Mouse (Mus musculus): ENCODE results near the gene Pcsk4. TPM values are rescaled to one million over a fixed set of nuclear protein-coding genes. Genes with fewer than 3 reads are reported as not detected.

The Pcsk4 gene
- total RNA-seq, 2 experiments from 2014 or later: 0.83 TPM; not detected in 1

- no peak for ATAC-seq (ENCODE audit: poor library complexity, severe bottlenecking)
Measured at GRCm38 (mm10) chr10:80278390-80278789, 50.9 kb downstream of the Pcsk4 start.

GRCm38 (mm10) chr10:80276238-80276637, 53.1 kb downstream of the Pcsk4 start:
- ATAC-seq (ENCODE audit: poor library complexity, severe bottlenecking): no peak

GRCm38 (mm10) chr10:80273847-80274246, 55.5 kb downstream of the Pcsk4 start:
- no peak for ATAC-seq (ENCODE audit: poor library complexity, severe bottlenecking)

GRCm38 (mm10) chr10:80271870-80272585, 57.3 kb downstream of the Pcsk4 start:
- peak; percentile 24; the same call in 1 of the 2 replicates for ATAC-seq (ENCODE audit: poor library complexity, severe bottlenecking)

Other genes with a start within 250 kb of the Pcsk4 start
- 32.4 and 33.0 TPM in 2 replicates for gene Sbno2, start 223.9 kb downstream of the Pcsk4 start, total RNA-seq (2015)
- 41.9 and 46.7 TPM in 2 replicates for gene Sbno2, start 223.9 kb downstream of the Pcsk4 start, total RNA-seq (2017)
- gene Stk11, start 213.7 kb downstream of the Pcsk4 start, total RNA-seq (2015): 58.0 and 60.7 TPM in 2 replicates
- gene Stk11, start 213.7 kb downstream of the Pcsk4 start, total RNA-seq (2017): 142 and 146 TPM in 2 replicates
- 161 and 162 TPM in 2 replicates for gene Atp5d, start 190.9 kb downstream of the Pcsk4 start, total RNA-seq (2015)
- gene Atp5d, start 190.9 kb downstream of the Pcsk4 start, total RNA-seq (2017): 31.0 and 34.7 TPM in 2 replicates
- 1.6 and 2.2 TPM in 2 replicates for gene Cbarp, start 188.7 kb downstream of the Pcsk4 start, total RNA-seq (2015)
- gene Cbarp, start 188.7 kb downstream of the Pcsk4 start, total RNA-seq (2017): 1.4 TPM in 1 of 2 replicates, not detected in the other
- 29.5 and 29.6 TPM in 2 replicates for gene Midn, start 181.2 kb downstream of the Pcsk4 start, total RNA-seq (2015)
- 22.4 and 36.1 TPM in 2 replicates for gene Midn, start 181.2 kb downstream of the Pcsk4 start, total RNA-seq (2017)
- gene Cirbp, start 163.5 kb downstream of the Pcsk4 start, total RNA-seq (2015): 11.7 and 13.8 TPM in 2 replicates
- 29.3 and 32.1 TPM in 2 replicates for gene Cirbp, start 163.5 kb downstream of the Pcsk4 start, total RNA-seq (2017)
- 19.3 and 21.0 TPM in 2 replicates for gene 1600002K03Rik, start 156.6 kb downstream of the Pcsk4 start, total RNA-seq (2015)
- gene 1600002K03Rik, start 156.6 kb downstream of the Pcsk4 start, total RNA-seq (2017): 18.8 and 20.9 TPM in 2 replicates
- 0.49 TPM in 1 of 2 replicates, not detected in the other for gene Efna2, start 150.0 kb downstream of the Pcsk4 start, total RNA-seq (2015)
- gene Efna2, start 150.0 kb downstream of the Pcsk4 start, total RNA-seq (2017): 0.12 TPM in 1 of 2 replicates, not detected in the other
- 34.0 and 46.2 TPM in 2 replicates for gene Mum1, start 103.1 kb downstream of the Pcsk4 start, total RNA-seq (2015)
- 40.3 and 45.5 TPM in 2 replicates for gene Mum1, start 103.1 kb downstream of the Pcsk4 start, total RNA-seq (2017)
- 113 and 114 TPM in 2 replicates for gene Ndufs7, start 80.4 kb downstream of the Pcsk4 start, total RNA-seq (2015)
- gene Ndufs7, start 80.4 kb downstream of the Pcsk4 start, total RNA-seq (2017): 84.8 and 86.1 TPM in 2 replicates
- 6.3 and 6.7 TPM in 2 replicates for gene Gamt, start 68.5 kb downstream of the Pcsk4 start, total RNA-seq (2015)
- gene Gamt, start 68.5 kb downstream of the Pcsk4 start, total RNA-seq (2017): 4.4 and 10.2 TPM in 2 replicates
- 39.0 and 41.4 TPM in 2 replicates for gene Dazap1, start 68.0 kb downstream of the Pcsk4 start, total RNA-seq (2015)
- gene Dazap1, start 68.0 kb downstream of the Pcsk4 start, total RNA-seq (2017): 187 and 200 TPM in 2 replicates
- 1,580 and 1,599 TPM in 2 replicates for gene Rps15, start 37.0 kb downstream of the Pcsk4 start, total RNA-seq (2015)
- gene Rps15, start 37.0 kb downstream of the Pcsk4 start, total RNA-seq (2017): 1,732 and 1,915 TPM in 2 replicates
- not detected in 2 replicates for gene Apc2, start 33.5 kb downstream of the Pcsk4 start, total RNA-seq (2015)
- not detected in 2 replicates for gene Apc2, start 33.5 kb downstream of the Pcsk4 start, total RNA-seq (2017)
- 25.6 and 27.4 TPM in 2 replicates for gene 2310011J03Rik, start 9.0 kb downstream of the Pcsk4 start, total RNA-seq (2015)
- gene 2310011J03Rik, start 9.0 kb downstream of the Pcsk4 start, total RNA-seq (2017): 13.8 and 17.8 TPM in 2 replicates
- 0.16 and 0.96 TPM in 2 replicates for gene Reep6, start 455 bp upstream of the Pcsk4 start, total RNA-seq (2015)
- gene Reep6, start 455 bp upstream of the Pcsk4 start, total RNA-seq (2017): 0.37 TPM in 1 of 2 replicates, not detected in the other
- 0.07 TPM in 1 of 2 replicates, not detected in the other for gene Adamtsl5, start 18.9 kb upstream of the Pcsk4 start, total RNA-seq (2015)
- not detected in 2 replicates for gene Adamtsl5, start 18.9 kb upstream of the Pcsk4 start, total RNA-seq (2017)
- gene Plk5, start 27.0 kb upstream of the Pcsk4 start, total RNA-seq (2015): not detected in 2 replicates
- gene Plk5, start 27.0 kb upstream of the Pcsk4 start, total RNA-seq (2017): not detected in 2 replicates
- gene Mex3d, start 58.2 kb upstream of the Pcsk4 start, total RNA-seq (2015): 2.4 and 2.6 TPM in 2 replicates
- 2.6 and 5.0 TPM in 2 replicates for gene Mex3d, start 58.2 kb upstream of the Pcsk4 start, total RNA-seq (2017)
- 38.8 and 40.6 TPM in 2 replicates for gene Mbd3, start 70.1 kb upstream of the Pcsk4 start, total RNA-seq (2015)
- 39.8 and 40.0 TPM in 2 replicates for gene Mbd3, start 70.1 kb upstream of the Pcsk4 start, total RNA-seq (2017)
- 107 and 108 TPM in 2 replicates for gene Uqcr11, start 77.3 kb upstream of the Pcsk4 start, total RNA-seq (2015)
- gene Uqcr11, start 77.3 kb upstream of the Pcsk4 start, total RNA-seq (2017): 122 and 129 TPM in 2 replicates
- gene Tcf3, start 104.1 kb upstream of the Pcsk4 start, total RNA-seq (2015): 17.2 and 20.3 TPM in 2 replicates
- gene Tcf3, start 104.1 kb upstream of the Pcsk4 start, total RNA-seq (2017): 22.4 and 24.2 TPM in 2 replicates
- gene Onecut3, start 165.3 kb upstream of the Pcsk4 start, total RNA-seq (2015): not detected in 2 replicates
- gene Onecut3, start 165.3 kb upstream of the Pcsk4 start, total RNA-seq (2017): not detected in 2 replicates
- not detected in 2 replicates for gene Atp8b3, start 209.6 kb upstream of the Pcsk4 start, total RNA-seq (2015)
- gene Atp8b3, start 209.6 kb upstream of the Pcsk4 start, total RNA-seq (2017): not detected in 2 replicates
- 35.9 and 41.5 TPM in 2 replicates for gene Rexo1, start 232.1 kb upstream of the Pcsk4 start, total RNA-seq (2015)
- 19.4 and 19.9 TPM in 2 replicates for gene Rexo1, start 232.1 kb upstream of the Pcsk4 start, total RNA-seq (2017)
- gene Klf16, start 247.8 kb upstream of the Pcsk4 start, total RNA-seq (2015): 2.6 and 3.3 TPM in 2 replicates
- 3.9 and 5.3 TPM in 2 replicates for gene Klf16, start 247.8 kb upstream of the Pcsk4 start, total RNA-seq (2017)